Mouse (Mus musculus) telencephalon, adult 2 months (tissue): ENCODE results near the gene Zfp148.
"Not testable (repeated sequence)": the region's sequence is repeated elsewhere in the genome, so short reads cannot be mapped to it uniquely, and the experiment has no call there.

Source experiments
- DNase-seq: peaks from one replicate; pipeline ENCODE4 v3.0.0-alpha.2; 2011; ENCODE audit warnings: low read depth, low spot score

Zfp148 gene

DNA sequence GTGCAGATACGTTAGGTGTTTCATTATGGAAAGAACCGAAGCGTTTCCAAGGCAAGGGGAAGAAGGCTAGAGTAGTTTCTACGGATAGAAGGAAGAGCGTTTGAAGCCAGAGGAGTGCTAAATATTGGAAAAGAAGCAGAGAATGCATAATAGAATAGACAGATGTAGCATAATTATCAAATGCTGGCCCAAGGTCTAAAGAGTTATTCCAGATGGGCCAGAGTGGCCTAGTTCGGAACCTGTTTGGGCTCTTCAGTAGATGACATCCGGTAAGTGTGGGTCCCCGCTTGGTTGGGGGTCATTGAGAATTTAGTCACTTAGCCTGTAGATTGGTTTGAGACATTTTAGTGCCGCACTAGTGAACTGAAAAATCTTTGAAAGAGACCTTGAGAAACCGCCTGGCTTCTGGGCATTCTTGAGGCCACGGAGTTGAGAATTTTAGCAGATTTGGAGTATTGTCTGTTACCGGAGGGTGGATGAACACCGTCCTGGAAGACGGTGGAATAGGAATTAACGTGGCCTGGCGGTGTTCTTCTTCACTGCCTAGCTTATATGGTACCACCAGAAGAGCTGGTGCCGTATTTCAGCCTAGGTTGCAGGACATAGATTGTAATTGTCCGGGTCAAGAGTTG, 1.1 kb downstream of the Zfp148 start:
- no peak for DNase-seq

- DNase-seq, result no peak
These were observed 1.7 kb downstream of the Zfp148 start for GRCm38 (mm10) chr16:33382341-33382740.

DNA sequence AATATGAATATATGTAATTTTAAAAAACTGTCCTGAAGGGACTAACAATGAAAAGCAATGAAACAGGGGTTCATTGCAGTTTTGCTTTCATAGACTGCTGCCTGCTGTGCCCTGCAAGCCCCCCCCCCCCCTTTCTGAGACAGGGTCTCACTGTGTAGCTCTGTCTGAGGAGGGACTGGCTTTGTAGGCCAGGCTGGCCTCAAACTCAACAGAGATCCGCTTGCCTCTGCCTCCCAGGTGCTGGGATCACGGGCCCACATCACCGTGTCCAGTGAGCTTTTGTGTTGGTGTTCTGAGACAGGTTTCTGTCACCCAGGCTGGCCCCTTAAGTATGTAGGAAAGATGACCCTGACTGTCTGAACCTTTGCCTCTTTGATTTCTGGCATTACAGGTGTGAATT, 2.9 kb downstream of the Zfp148 start:
- no peak for DNase-seq

DNA sequence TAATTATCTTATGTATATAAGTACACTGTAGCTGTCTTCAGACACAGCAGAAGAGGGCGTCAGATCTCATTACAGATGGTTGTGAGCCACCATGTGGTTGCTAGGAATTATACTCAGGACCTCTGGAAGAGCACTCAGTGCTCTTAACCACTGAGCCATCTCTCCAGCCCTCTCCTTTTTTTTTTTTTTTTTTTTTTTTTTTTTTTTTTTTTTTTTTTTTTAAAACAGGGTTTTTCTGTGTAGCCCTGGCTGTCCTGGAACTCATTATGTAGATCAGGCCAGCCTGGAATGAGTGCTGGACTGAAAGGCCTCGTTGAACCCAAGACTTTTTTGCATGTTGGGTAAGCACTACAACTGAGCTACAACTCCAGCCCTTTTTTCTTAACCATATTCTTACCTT, 3.4 kb downstream of the Zfp148 start:
- DNase-seq, result not testable (repeated sequence)

GRCm38 (mm10) chr16:33387013-33387412, 6.4 kb downstream of the Zfp148 start:
- DNase-seq, result no peak

DNA sequence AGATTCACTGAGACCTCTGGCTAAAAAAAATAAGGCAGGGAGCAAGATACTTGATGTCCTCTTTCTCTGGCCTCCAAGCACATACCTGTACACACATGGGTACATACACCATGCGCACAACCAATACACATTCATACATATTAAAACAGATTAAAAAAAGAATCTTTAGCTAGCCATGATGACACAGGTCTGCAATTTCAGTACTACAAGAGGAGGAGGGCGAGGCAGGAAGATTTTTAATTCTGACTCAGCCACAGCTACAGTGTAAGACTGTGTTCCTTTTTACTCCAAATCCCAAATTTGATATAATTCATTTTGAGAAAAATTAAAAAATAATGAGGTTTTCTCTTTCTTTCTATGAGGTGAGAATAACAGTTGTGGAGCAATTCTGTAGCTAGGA, 6.8 kb downstream of the Zfp148 start:
- DNase-seq, result no peak

DNA sequence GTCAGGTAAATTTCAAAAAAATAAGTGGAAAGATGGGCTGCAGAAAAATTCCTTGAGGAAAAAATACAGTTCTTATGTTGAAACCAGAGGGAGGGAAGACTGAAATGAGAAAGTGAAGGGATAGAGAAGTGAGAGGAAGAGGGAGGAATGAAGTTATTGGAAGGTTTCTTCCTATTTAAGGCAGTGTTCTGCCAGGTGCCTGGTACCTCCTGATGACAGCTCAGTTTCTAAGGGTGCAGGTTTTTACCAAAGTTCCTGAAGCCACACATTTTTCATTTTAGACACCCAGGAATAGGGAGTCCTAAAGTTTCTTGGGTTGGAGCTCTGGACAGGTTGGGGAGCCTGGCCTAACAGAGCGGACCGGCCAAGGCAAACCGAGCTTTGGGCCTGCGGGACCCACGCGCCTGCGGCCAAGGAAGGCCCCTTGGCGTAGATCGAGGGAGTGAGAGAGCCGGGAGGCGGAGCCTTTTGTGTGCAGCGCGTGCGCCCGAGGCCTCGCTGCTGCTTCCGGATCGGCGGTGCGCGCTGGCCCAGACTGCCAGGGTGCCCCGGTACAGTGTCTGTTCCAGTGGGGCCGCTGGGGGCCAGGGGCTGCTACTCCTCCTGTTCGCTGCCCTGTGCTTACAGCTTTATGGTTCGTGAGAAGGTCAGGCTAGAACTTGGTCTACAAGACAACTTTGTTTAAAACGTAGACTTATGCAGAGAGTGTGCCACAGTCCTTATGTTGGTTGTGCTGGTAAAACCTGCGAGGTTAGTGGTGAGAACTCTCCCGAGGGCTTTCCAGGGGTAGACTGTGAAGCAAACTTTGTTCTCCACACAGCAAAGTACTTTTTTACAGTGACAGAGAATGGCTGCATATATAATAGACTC, 19.5 kb downstream of the Zfp148 start:
- no peak for DNase-seq

- no peak for DNase-seq
These were observed 20.3 kb downstream of the Zfp148 start for GRCm38 (mm10) chr16:33400943-33401342.

- no peak for DNase-seq
These were observed 22.6 kb downstream of the Zfp148 start for GRCm38 (mm10) chr16:33403258-33403657.

DNA sequence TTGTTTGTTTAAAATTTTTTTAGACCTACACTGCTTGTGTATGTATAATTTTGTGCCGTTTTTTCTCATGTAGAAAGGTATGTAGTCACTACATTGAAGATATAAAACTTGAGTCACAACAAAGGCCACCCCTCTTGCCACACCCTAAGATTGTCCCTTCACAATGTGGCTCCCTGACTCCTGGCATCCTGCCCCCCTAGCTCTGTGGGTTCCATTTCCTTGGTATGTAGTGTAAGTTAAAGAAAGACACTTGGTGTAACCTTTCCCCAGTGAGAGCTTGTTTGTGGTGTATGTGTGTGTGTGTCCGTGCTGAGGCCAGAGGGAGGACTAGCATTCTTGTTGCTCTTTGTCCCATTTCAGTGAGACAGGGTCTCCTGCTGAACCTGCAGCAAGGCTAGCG, 23.4 kb downstream of the Zfp148 start:
- no peak for DNase-seq

DNA sequence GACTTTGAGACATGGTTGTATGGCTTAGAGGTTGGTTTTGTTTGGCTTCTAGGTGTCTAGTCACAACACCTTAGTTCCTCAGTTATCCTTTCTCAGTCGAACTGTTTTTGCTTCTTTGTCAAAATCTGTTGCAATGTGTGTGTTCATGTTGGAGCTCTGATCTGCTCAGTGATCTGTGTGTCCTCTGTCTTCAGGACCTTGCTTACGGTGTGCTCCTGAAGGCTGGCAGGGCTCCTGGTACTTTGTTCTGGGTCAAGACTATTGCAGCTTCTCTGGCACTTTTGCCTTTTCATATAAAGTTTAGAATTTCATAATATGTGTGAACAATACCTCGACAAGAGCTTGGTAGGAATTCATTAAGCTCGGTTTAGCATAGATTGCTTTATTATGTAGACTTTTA, 24.9 kb downstream of the Zfp148 start:
- DNase-seq, result no peak

DNA sequence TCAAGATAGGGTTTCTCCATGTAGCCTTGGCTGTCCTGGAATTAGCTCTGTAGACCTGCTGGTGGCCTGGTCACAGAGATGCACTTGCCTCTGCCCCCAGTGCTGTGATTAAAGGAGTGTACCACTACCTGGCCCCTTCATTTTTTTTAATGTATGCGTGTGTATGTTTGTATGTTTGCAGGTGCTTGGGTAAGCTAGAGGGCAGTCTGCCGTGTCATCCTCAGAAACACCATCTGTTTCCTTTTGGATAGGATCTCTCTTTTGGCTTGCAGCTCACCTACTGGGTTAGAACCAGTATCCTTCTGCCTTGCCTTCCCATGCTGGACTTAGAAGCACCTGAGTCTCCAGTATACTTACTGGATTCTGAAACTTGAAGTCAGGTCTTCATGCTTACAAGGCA, 29.5 kb downstream of the Zfp148 start:
- DNase-seq, result no peak

DNA sequence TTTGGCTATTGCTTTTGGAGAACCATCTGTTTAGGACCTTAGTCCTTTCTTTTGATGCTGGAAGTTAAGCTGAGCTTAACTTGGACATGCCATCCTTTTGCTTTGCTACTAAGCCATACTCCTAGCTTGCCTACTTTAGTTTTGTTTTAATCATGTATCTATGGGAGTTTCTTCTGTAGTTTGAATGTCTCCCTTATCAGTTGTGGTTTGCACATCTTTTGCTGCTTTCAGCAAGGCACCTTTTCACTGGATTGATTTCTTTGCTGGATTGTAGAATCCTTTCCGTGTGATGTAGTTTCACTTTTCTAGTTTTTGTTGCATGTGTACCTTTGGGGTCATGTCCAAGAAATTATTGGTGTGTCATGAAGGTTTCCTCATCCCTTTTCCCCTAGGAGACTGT, 30.0 kb downstream of the Zfp148 start:
- no peak for DNase-seq

DNA sequence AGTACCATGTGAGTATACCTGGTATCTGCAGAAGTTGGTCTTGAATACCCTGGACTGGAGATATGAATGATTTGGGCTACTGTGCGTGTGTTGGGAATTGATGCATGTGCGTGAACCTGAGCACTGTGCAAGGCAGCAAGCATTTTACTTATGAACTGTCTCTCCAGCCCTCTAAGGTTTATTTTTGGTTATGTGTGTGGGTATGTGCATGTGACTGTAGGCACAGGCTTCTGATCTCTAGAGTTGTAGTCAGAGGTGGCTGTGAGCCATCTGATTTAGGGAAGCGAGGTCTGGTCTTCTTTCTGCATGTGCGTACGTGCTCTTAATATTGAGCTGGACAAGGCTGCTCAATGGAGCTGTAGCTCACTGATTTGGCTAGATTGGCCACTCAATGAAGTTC, 33.6 kb downstream of the Zfp148 start:
- DNase-seq, result peak; percentile 80

DNA sequence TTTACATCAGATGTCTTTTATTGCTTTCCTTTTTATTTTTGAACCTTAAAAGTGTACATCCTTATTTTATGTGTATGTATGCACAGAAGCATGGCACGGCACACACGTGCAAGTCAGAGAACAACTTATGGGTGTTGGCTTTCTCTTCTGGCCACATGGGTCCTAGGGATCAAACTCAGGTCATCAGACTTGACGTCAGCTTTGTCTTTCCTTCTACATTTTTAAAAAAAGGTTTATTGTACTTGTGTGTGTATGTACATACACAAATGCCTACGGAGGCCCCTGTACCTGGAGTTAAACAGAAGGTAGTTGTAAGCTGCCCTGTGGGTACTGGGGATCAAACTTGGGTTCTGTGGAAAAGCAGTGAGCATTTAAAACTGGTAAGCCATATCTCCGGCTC, 35.0 kb downstream of the Zfp148 start:
- DNase-seq, result no peak

DNA sequence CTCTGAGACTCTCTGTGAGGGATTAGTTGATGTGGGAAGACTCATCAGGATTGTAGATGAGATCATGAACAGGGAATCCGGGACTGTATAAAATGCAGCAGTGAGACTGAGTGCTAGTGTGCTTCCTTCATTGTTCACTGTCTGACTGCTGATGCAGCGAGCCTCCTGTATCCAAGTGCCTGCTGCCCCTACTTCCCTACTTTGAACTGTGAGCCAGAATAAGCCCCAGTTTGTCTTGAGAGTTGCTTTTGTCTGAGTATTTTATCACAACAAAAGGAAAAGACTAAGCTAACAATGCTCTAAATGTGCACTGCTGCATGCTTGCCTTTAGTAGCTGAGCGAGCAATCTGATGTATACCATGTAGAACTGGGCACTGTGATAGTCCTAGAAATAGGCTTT, 47.7 kb downstream of the Zfp148 start:
- DNase-seq, result no peak

DNA sequence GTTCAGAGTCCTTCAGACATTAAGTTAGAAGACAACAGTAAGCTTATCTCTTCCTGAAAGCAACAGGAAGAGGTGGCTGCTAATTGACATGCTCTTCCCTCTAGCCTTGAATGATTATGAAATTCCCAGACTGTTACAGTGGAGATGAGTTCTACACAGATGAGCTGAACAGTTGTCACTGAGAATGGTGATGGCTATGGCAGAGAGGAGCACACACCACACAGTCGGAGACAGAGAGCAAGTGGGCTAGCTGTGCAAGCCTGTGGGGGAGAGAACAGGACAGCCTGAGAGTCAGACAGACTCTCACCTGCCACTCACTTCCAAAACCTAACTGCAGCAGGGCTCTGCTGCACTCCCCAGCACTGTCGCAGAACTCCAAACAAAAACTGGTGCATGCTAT, 51.0 kb downstream of the Zfp148 start:
- peak; percentile 26 for DNase-seq

DNA sequence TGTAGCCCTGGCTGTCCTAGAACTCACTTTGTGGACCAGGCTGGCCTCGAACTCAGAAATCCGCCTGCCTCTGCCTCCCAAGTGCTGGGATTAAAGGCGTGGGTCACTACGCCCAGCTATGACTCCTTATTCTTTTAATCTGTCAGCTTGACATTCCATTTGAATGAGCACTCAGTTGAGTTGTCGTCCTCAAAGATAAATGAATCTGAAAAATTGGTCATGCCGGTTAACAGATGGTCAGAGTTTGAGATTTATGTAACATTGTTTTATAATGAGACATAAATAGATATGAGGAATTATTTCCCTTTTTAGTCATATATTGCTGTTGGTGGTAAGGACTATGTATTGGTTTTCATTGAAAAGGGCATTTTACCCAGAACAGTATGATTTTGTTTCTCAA, 60.4 kb downstream of the Zfp148 start:
- DNase-seq, result no peak

- no peak for DNase-seq
These were observed 66.2 kb downstream of the Zfp148 start for GRCm38 (mm10) chr16:33446830-33447229.

GRCm38 (mm10) chr16:33453826-33454225, 73.2 kb downstream of the Zfp148 start:
- DNase-seq, result no peak

- DNase-seq, result no peak
These were observed 73.7 kb downstream of the Zfp148 start for GRCm38 (mm10) chr16:33454306-33454705.

GRCm38 (mm10) chr16:33455263-33455910, 74.8 kb downstream of the Zfp148 start:
- no peak for DNase-seq

GRCm38 (mm10) chr16:33459101-33459500, 78.5 kb downstream of the Zfp148 start:
- DNase-seq, result no peak
